Mouse (Mus musculus): Measurements from ENCODE around the gene Lamb2.

Gene Lamb2

GRCm38 (mm10) chr9:108479721-108480351, at the start of gene Lamb2:
Lamb2 (plus strand) TSS chr9:108479736.
- DNase-seq (ENCODE audit: low read depth, low spot score) = no peak

GRCm38 (mm10) chr9:108431431-108432067, 48.0 kb upstream of the Lamb2 start:
- peak; percentile 62 for DNase-seq (ENCODE audit: low read depth, low spot score)

GRCm38 (mm10) chr9:108436182-108436581, 43.4 kb upstream of the Lamb2 start, which contains the start of gene BC048562:
BC048562 (plus strand) TSS chr9:108436482.
- no peak for DNase-seq (ENCODE audit: low read depth, low spot score)

- no peak for DNase-seq (ENCODE audit: low read depth, low spot score)
These were observed 40.4 kb upstream of the Lamb2 start for GRCm38 (mm10) chr9:108439176-108439575.

- DNase-seq (ENCODE audit: low read depth, low spot score) = no peak
These were observed 39.1 kb upstream of the Lamb2 start for GRCm38 (mm10) chr9:108440485-108440884.

- DNase-seq (ENCODE audit: low read depth, low spot score) = no peak
These were observed 38.2 kb upstream of the Lamb2 start for GRCm38 (mm10) chr9:108441236-108441919.

GRCm38 (mm10) chr9:108445125-108445524, 34.4 kb upstream of the Lamb2 start:
- DNase-seq (ENCODE audit: low read depth, low spot score) = no peak

GRCm38 (mm10) chr9:108449860-108450259, 29.7 kb upstream of the Lamb2 start:
- DNase-seq (ENCODE audit: low read depth, low spot score) = no peak

- DNase-seq (ENCODE audit: low read depth, low spot score) = no peak
These were observed 29.0 kb upstream of the Lamb2 start for GRCm38 (mm10) chr9:108450292-108451169.

- no peak for DNase-seq (ENCODE audit: low read depth, low spot score)
These were observed 28.4 kb upstream of the Lamb2 start for GRCm38 (mm10) chr9:108451170-108451493.

- no peak for DNase-seq (ENCODE audit: low read depth, low spot score)
These were observed 27.9 kb upstream of the Lamb2 start for GRCm38 (mm10) chr9:108451519-108452160.

GRCm38 (mm10) chr9:108452291-108452906, 27.1 kb upstream of the Lamb2 start:
- DNase-seq (ENCODE audit: low read depth, low spot score) = peak; percentile 70

GRCm38 (mm10) chr9:108452911-108453310, 26.6 kb upstream of the Lamb2 start:
- DNase-seq (ENCODE audit: low read depth, low spot score) = no peak

- no peak for DNase-seq (ENCODE audit: low read depth, low spot score)
These were observed 26.1 kb upstream of the Lamb2 start for GRCm38 (mm10) chr9:108453458-108453857.

- no peak for DNase-seq (ENCODE audit: low read depth, low spot score)
These were observed 25.1 kb upstream of the Lamb2 start for GRCm38 (mm10) chr9:108454429-108454828.

- no peak for DNase-seq (ENCODE audit: low read depth, low spot score)
These were observed 23.6 kb upstream of the Lamb2 start for GRCm38 (mm10) chr9:108455747-108456571.

- no peak for DNase-seq (ENCODE audit: low read depth, low spot score)
These were observed 22.6 kb upstream of the Lamb2 start for GRCm38 (mm10) chr9:108456953-108457352.

- DNase-seq (ENCODE audit: low read depth, low spot score) = no peak
These were observed 19.6 kb upstream of the Lamb2 start for GRCm38 (mm10) chr9:108459939-108460318.

- peak; percentile 78 for DNase-seq (ENCODE audit: low read depth, low spot score)
These were observed 19.0 kb upstream of the Lamb2 start, which contains the start of gene Ccdc71 for GRCm38 (mm10) chr9:108460319-108461178. Ccdc71 (plus strand) TSS chr9:108460527.
